Comparison of ENCODE assay signal across 12 mouse cellular contexts in the genomic region with DNA sequence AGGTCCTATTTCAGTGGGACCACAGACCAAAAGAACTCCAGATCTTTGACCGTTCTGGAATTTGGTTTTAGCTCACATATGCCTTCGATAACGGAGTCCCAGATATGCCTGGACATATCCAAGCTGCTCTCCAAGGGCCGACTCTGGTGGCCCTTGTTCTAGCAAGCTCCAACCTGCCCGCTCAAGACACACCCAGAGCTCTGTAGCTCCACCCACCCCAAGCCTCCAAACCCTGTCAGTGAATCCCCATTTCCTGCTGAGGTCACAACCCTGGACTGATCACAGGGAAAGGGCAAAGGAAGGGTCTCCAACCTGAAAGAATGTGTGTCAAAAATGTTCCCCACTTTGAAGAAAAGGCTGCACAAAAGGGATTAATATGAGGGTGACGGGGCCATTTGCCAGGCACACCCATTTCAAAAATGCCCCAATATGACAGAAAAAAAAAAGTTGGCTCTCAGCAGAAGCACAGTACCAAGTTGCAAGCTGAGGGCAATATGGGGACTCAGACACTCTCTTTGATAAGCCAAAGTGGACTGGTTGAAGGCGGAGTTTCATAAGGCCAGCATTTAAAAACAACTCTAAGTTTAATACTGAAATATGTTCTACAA. TPM values are rescaled to one million over a fixed set of nuclear protein-coding genes. Genes with fewer than 3 reads are reported as not detected.
A peak's percentile ranks its signal among the peaks of the same experiment; 100 is the strongest.
DNase-seq lines count a peak whose midpoint lies in the region; ATAC-seq lines count a peak whose summit lies in the region.
"Had no signal": no experiment of that assay in that cellular context is flagged by ENCODE, and none has a peak within 500 bp of the region (broad histone marks: within the 10 kb centered on the region; RNA-seq: fewer than 3 reads in every experiment).

No protein-coding gene starts in this region.

- DNase-seq in limb, embryonic 10.5 days (ENCODE audit: low spot score) = no peak
- peak; percentile 80 for DNase-seq in R1 (ENCODE audit: low read depth, low spot score)
- DNase-seq in intestine, embryonic 14.5 days (ENCODE audit: low spot score) = no peak
- DNase-seq in spleen, postnatal 4 days (ENCODE audit: low spot score in 2 of 2) = peak; percentile 79 to 83
- DNase-seq in thymus, adult 18-20 months = no peak
- no peak for DNase-seq in kidney, adult 9 months
- DNase-seq: cerebellum, adult 9-10 months; heart, postnatal 10 days; thymus, postnatal 25 days had no signal

- H3K9ac ChIP-seq in limb, embryonic 12.5 days (replicated peaks) = no peak overlapping the region
- no peak overlapping the region for H3K9ac ChIP-seq in intestine, embryonic 14.5 days (ENCODE audit: low read length)
- H3K9ac ChIP-seq: forebrain, embryonic 15.5 days; midbrain, embryonic 13.5 days had no signal

- 0 out of 2 replicates have a peak overlapping the region, but pooled peaks have one; percentile 36 for H3K27ac ChIP-seq in limb, embryonic 12.5 days
- H3K27ac ChIP-seq in limb, embryonic 10.5 days = no peak overlapping the region
- no peak overlapping the region for H3K27ac ChIP-seq in intestine, embryonic 14.5 days (ENCODE audit: low read depth)
- H3K27ac ChIP-seq: forebrain, embryonic 15.5 days; midbrain, embryonic 13.5 days had no signal

- H3K4me2 ChIP-seq in limb, embryonic 12.5 days = no peak overlapping the region
- no peak overlapping the region for H3K4me2 ChIP-seq in intestine, embryonic 14.5 days (ENCODE audit: low read length)
- H3K4me2 ChIP-seq: forebrain, embryonic 15.5 days; midbrain, embryonic 13.5 days had no signal

- no peaks in the 10 kb centered on the region for H3K27me3 ChIP-seq in limb, embryonic 12.5 days
- H3K27me3 ChIP-seq in limb, embryonic 10.5 days (ENCODE audit: low read depth, poor library complexity, severe bottlenecking) = no peaks in the 10 kb centered on the region
- no peaks in the 10 kb centered on the region for H3K27me3 ChIP-seq in intestine, embryonic 14.5 days (replicated peaks; ENCODE audit: control insufficient read depth, insufficient read depth, low read length)
- H3K27me3 ChIP-seq: forebrain, embryonic 15.5 days; midbrain, embryonic 13.5 days had no signal

- H3K4me3 ChIP-seq in limb, embryonic 12.5 days (replicated peaks) = no peak overlapping the region
- no peak overlapping the region for H3K4me3 ChIP-seq in limb, embryonic 10.5 days
- no peak overlapping the region for H3K4me3 ChIP-seq in intestine, embryonic 14.5 days (ENCODE audit: low read depth, low read length)
- H3K4me3 ChIP-seq: forebrain, embryonic 15.5 days; midbrain, embryonic 13.5 days had no signal

- 76% methylated on average over 7 of the region's 7 CpGs for WGBS in limb, embryonic 12.5 days
- 75% methylated on average over 7 of the region's 7 CpGs for WGBS in limb, embryonic 10.5 days
- WGBS in intestine, embryonic 14.5 days = 72% methylated on average over 7 of the region's 7 CpGs

- no peak for ATAC-seq in limb, embryonic 12.5 days (ENCODE audit: insufficient number of reproducible peaks, insufficient read depth, low FRiP score, low TSS enrichment, low read depth)
- ATAC-seq in intestine, embryonic 14.5 days (replicated peaks; ENCODE audit: low FRiP score, low TSS enrichment, low read depth) = peak; percentile 63
- ATAC-seq: forebrain, embryonic 15.5 days; midbrain, embryonic 13.5 days had no signal

- no peaks in the 10 kb centered on the region for H3K36me3 ChIP-seq in limb, embryonic 12.5 days
- H3K36me3 ChIP-seq in limb, embryonic 10.5 days = no peaks in the 10 kb centered on the region; the same call in 1 of the 2 replicates
- H3K36me3 ChIP-seq in intestine, embryonic 14.5 days (ENCODE audit: control insufficient read depth, insufficient read depth, low read length) = no peaks in the 10 kb centered on the region
- H3K36me3 ChIP-seq: forebrain, embryonic 15.5 days; midbrain, embryonic 13.5 days had no signal

- peaks cover 40% of the 10 kb centered on the region for H3K4me1 ChIP-seq in limb, embryonic 12.5 days (replicated peaks)
- peaks cover 34% of the 10 kb centered on the region for H3K4me1 ChIP-seq in limb, embryonic 10.5 days
- peaks cover 26% of the 10 kb centered on the region; the same call in 1 of the 2 replicates for H3K4me1 ChIP-seq in intestine, embryonic 14.5 days (replicated peaks; ENCODE audit: control insufficient read depth, insufficient read depth, low read length)

- H3K9me3 ChIP-seq in limb, embryonic 12.5 days = no peaks in the 10 kb centered on the region
- H3K9me3 ChIP-seq in limb, embryonic 10.5 days (replicated peaks) = no peaks in the 10 kb centered on the region
- no peaks in the 10 kb centered on the region for H3K9me3 ChIP-seq in intestine, embryonic 14.5 days (ENCODE audit: control insufficient read depth, low read length)
- H3K9me3 ChIP-seq: forebrain, embryonic 15.5 days; midbrain, embryonic 13.5 days had no signal

RNA-seq across cellular contexts. Expression of a gene that starts 15.4 kb away (rescaled TPM):
- 7.0 and 8.6 TPM in 2 replicates for polyA plus RNA-seq in limb, embryonic 12.5 days (2016; fragmentation: Nextera tagmentation; extraction: Ambion mirVana)
- polyA plus RNA-seq in limb, embryonic 10.5 days (2016; fragmentation: Nextera tagmentation; extraction: Ambion mirVana) = 9.2 and 10.7 TPM in 2 replicates
- 8.2 and 8.8 TPM in 2 replicates for polyA plus RNA-seq in intestine, embryonic 14.5 days (2014; fragmentation: Nextera tagmentation; extraction: Ambion mirVana)

RNA-seq across cellular contexts. Expression of a gene that starts 55.0 kb away (rescaled TPM):
- 1.2 and 1.3 TPM in 2 replicates for polyA plus RNA-seq in limb, embryonic 12.5 days (2016; fragmentation: Nextera tagmentation; extraction: Ambion mirVana)
- 1.2 TPM in 2 replicates for polyA plus RNA-seq in limb, embryonic 10.5 days (2016; fragmentation: Nextera tagmentation; extraction: Ambion mirVana)
- 0.56 and 0.84 TPM in 2 replicates for polyA plus RNA-seq in intestine, embryonic 14.5 days (2014; fragmentation: Nextera tagmentation; extraction: Ambion mirVana)

Comparison
In these comparisons a context has a peak if more than half of its experiments do, and no peak if none do; other contexts are left out.
1. DNase-seq: peak in R1 (single experiment) and spleen, postnatal 4 days (2 of 2); none in limb, embryonic 10.5 days (single experiment), intestine, embryonic 14.5 days (single experiment), thymus, adult 18-20 months (0 of 2) and kidney, adult 9 months (single experiment).